Mouse (Mus musculus): Measurements from ENCODE around the gene Ptprn2.

- TF ChIP-seq CTCF (IDR thresholded peaks at IDR 0.05; ENCODE audit: insufficient read depth, low read length) (no peak), POLR2A (IDR thresholded peaks at IDR 0.05; ENCODE audit: borderline replicate concordance, extremely low read depth, low read depth, low read length) (no peak)
These were observed 458.4 kb downstream of the Ptprn2 start for GRCm38 (mm10) chr12:116943883-116944282.

Data from lung, adult 2 months (tissue).